8 mouse cellular contexts compared by ENCODE assay signal in the genomic region with DNA sequence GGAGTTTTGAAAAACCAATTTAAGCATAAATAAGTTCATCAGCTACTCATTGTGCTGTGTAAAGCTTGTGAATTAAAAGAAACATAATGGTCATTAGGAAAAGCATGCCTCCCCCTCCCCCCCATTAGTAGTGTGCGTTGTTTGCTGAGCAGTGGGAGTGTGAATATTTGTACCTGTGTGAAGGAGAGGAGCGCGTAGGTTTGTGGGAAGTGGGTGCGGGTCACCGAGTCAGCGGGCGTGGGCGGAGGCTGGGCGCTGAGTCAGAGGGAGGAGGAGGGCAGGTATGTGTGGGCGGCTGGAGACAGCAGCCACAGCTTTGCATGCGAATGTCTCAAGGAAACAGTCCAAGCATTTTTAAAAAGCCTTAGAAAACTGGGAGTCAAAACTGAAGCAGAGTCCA. TPM values are rescaled to one million over a fixed set of nuclear protein-coding genes. Genes with fewer than 3 reads are reported as not detected.
DNase-seq lines count a peak whose midpoint lies in the region; ATAC-seq lines count a peak whose summit lies in the region.

No protein-coding gene starts in this region.

- H3K4me2 ChIP-seq in midbrain, embryonic 13.5 days (replicated peaks) = no peak overlapping the region

- whole genome bisulfite sequencing in embryonic facial prominence, embryonic 10.5 days = 64% methylated on average over 11 of the region's 11 CpGs
- 23% methylated on average over 11 of the region's 11 CpGs for WGBS in large intestine, adult 2 months
- whole genome bisulfite sequencing in midbrain, embryonic 13.5 days = 65% methylated on average over 11 of the region's 11 CpGs

- peak; percentile 85 for DNase-seq in CD4-positive helper T cell, adult 2 months (ENCODE audit: low read depth, low spot score)
- DNase-seq in NIH3T3 (ENCODE audit: low read depth) = peak; percentile 39
- DNase-seq in embryonic facial prominence, embryonic 10.5 days (ENCODE audit: low spot score) = peak; percentile 18
- peak; percentile 20 for DNase-seq in heart, postnatal 25 days (ENCODE audit: low spot score)
- DNase-seq in large intestine, adult 2 months (ENCODE audit: low read depth, low spot score) = peak; percentile 35
- DNase-seq in lung, postnatal 10 days = peak; percentile 65
- peak; percentile 63 for DNase-seq in splenic B cell, adult 2 months (ENCODE audit: low read depth, low spot score)

- no peaks in the 10 kb centered on the region for H3K9me3 ChIP-seq in embryonic facial prominence, embryonic 10.5 days
- H3K9me3 ChIP-seq in midbrain, embryonic 13.5 days = no peaks in the 10 kb centered on the region

- H3K36me3 ChIP-seq in embryonic facial prominence, embryonic 10.5 days (replicated peaks) = no peaks in the 10 kb centered on the region
- no peaks in the 10 kb centered on the region for H3K36me3 ChIP-seq in splenic B cell, adult 2 months (ENCODE audit: control insufficient read depth, insufficient read depth, low read length, poor library complexity, severe bottlenecking)
- H3K36me3 ChIP-seq in midbrain, embryonic 13.5 days = no peaks in the 10 kb centered on the region

- no peaks in the 10 kb centered on the region for H3K27me3 ChIP-seq in embryonic facial prominence, embryonic 10.5 days (replicated peaks; ENCODE audit: low read depth, poor library complexity, severe bottlenecking)
- H3K27me3 ChIP-seq in splenic B cell, adult 2 months (ENCODE audit: control insufficient read depth, insufficient read depth, low read length, poor library complexity, severe bottlenecking) = no peaks in the 10 kb centered on the region
- no peaks in the 10 kb centered on the region for H3K27me3 ChIP-seq in midbrain, embryonic 13.5 days

- no peak overlapping the region for H3K9ac ChIP-seq in midbrain, embryonic 13.5 days (replicated peaks)

- no peak for ATAC-seq in midbrain, embryonic 13.5 days

- no peak overlapping the region for H3K27ac ChIP-seq in embryonic facial prominence, embryonic 10.5 days (replicated peaks)
- no peak overlapping the region for H3K27ac ChIP-seq in midbrain, embryonic 13.5 days

- intact Hi-C loops in heart, postnatal 25 days (cut with DNase I) = no loop called here

- H3K4me1 ChIP-seq in embryonic facial prominence, embryonic 10.5 days = peaks cover 6% of the 10 kb centered on the region
- no peaks in the 10 kb centered on the region for H3K4me1 ChIP-seq in midbrain, embryonic 13.5 days (replicated peaks)

- no peak overlapping the region for H3K4me3 ChIP-seq in embryonic facial prominence, embryonic 10.5 days
- no peak overlapping the region for H3K4me3 ChIP-seq in midbrain, embryonic 13.5 days (replicated peaks)

RNA-seq across cellular contexts. Expression of a gene that starts 32.7 kb away (rescaled TPM):
- polyA plus RNA-seq in embryonic facial prominence, embryonic 10.5 days (2016; fragmentation: Nextera tagmentation; extraction: Ambion mirVana) = 9.3 and 9.4 TPM in 2 replicates
- 1 to 10 TPM in 1 of 2 experiments, under 1 TPM in 1; 0.92 to 1.2 TPM for total RNA-seq in heart, postnatal 25 days (2021)
- polyA plus RNA-seq in large intestine, adult 2 months (2012; rRNA removed) = 4.7 and 5.3 TPM in 2 replicates
- 7.7 and 8.0 TPM in 2 replicates for polyA plus RNA-seq in midbrain, embryonic 13.5 days (2015; fragmentation: Nextera tagmentation; extraction: Ambion mirVana)

Comparison
In these comparisons a context has a peak if more than half of its experiments do, and no peak if none do; other contexts are left out.
1. DNase-seq: peak in every context shown above with its lines; median percentile 85 in CD4-positive helper T cell, adult 2 months; 65 in lung, postnatal 10 days; 63 in splenic B cell, adult 2 months; 39 in NIH3T3; 35 in large intestine, adult 2 months; 20 in heart, postnatal 25 days; 18 in embryonic facial prominence, embryonic 10.5 days.